8 mouse cellular contexts compared by ENCODE assay signal in the genomic region with DNA sequence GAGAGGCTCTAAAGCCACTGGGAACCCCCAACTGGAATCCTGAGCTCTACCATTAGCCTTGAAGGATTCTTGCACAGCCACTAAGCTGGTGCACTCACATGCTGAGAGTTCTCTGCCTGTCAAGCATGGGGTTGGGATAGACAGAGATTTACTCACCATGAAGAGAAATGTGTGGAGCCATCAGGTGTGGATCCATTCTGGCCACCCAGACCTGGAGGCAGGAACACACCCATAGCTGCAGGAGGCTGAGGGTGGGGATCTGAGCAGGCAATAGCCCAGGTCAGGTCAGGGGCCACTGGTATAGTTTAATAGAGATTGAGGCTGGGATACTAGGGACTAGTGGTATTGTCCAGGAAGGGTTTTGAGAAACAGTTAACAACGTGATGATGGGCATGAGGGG. TPM values are rescaled to one million over a fixed set of nuclear protein-coding genes. Genes with fewer than 3 reads are reported as not detected.
DNase-seq lines count a peak whose midpoint lies in the region; ATAC-seq and TF ChIP-seq lines count a peak whose summit lies in the region.

No protein-coding gene starts in this region.

- H3K27ac ChIP-seq in left cerebral cortex, adult 2 months: peak overlapping the region; percentile 90
- H3K27ac ChIP-seq in embryonic facial prominence, embryonic 13.5 days: peak overlapping the region; percentile 100
- H3K27ac ChIP-seq in hindbrain, embryonic 11.5 days (ENCODE audit: low read depth, low read length): peak overlapping the region; percentile 100
- peak overlapping the region; percentile 100 for H3K27ac ChIP-seq in liver, postnatal 0 days (ENCODE audit: low read depth)

- 4% methylated on average over 1 of the region's 1 CpGs for WGBS in embryonic facial prominence, embryonic 13.5 days
- WGBS in hindbrain, embryonic 11.5 days: 7% methylated on average over 1 of the region's 1 CpGs
- 0% methylated on average over 1 of the region's 1 CpGs for WGBS in liver, postnatal 0 days (ENCODE audit: insufficient replicate concordance)

- intact Hi-C loops in left cerebral cortex, adult 2 months (cut with DNase I): no loop called here
- intact Hi-C loops in left cerebral cortex, postnatal 25 days (cut with DNase I): no loop called here

- no peak for TF ChIP-seq CTCF in left cerebral cortex, adult 2 months (IDR thresholded peaks at IDR 0.05)
- no peak for TF ChIP-seq CTCF in liver, postnatal 0 days (IDR thresholded peaks at IDR 0.05; ENCODE audit: low read depth)

- TF ChIP-seq EP300 in liver, postnatal 0 days (IDR thresholded peaks at IDR 0.05; ENCODE audit: low read depth): no peak

- peak overlapping the region; percentile 87 for H3K4me3 ChIP-seq in left cerebral cortex, adult 2 months
- peak overlapping the region; percentile 94 for H3K4me3 ChIP-seq in embryonic facial prominence, embryonic 13.5 days
- H3K4me3 ChIP-seq in hindbrain, embryonic 11.5 days (ENCODE audit: low read depth, low read length): peak overlapping the region; percentile 88
- peak overlapping the region; percentile 98 for H3K4me3 ChIP-seq in liver, postnatal 0 days (ENCODE audit: low read depth, low read length)

- no peak for ATAC-seq in embryonic facial prominence, embryonic 13.5 days (ENCODE audit: insufficient number of reproducible peaks, insufficient read depth, low FRiP score, low TSS enrichment, low read depth)
- ATAC-seq in hindbrain, embryonic 11.5 days (ENCODE audit: low FRiP score): no peak; the same call in 1 of the 2 replicates
- ATAC-seq in liver, postnatal 0 days: no peak

- peaks cover 25% of the 10 kb centered on the region for H3K4me1 ChIP-seq in embryonic facial prominence, embryonic 13.5 days
- peaks cover 4% of the 10 kb centered on the region; the same call in 1 of the 2 replicates for H3K4me1 ChIP-seq in hindbrain, embryonic 11.5 days (replicated peaks; ENCODE audit: control insufficient read depth, insufficient read depth, low read length)
- H3K4me1 ChIP-seq in liver, postnatal 0 days (ENCODE audit: insufficient read depth): peaks cover 40% of the 10 kb centered on the region

- peaks cover 38% of the 10 kb centered on the region for H3K36me3 ChIP-seq in embryonic facial prominence, embryonic 13.5 days
- no peaks in the 10 kb centered on the region for H3K36me3 ChIP-seq in hindbrain, embryonic 11.5 days (ENCODE audit: control insufficient read depth, insufficient read depth, low read length)
- H3K36me3 ChIP-seq in liver, postnatal 0 days (replicated peaks; ENCODE audit: insufficient read depth, low read length): peaks cover 20% of the 10 kb centered on the region

- DNase-seq in left cerebral cortex, adult 2 months (ENCODE audit: extremely low spot score in 1 of 2, low spot score in 2 of 2): no peak
- DNase-seq in left cerebral cortex, adult 11 months (ENCODE audit: low spot score): no peak
- no peak for DNase-seq in hindbrain, embryonic 11.5 days (ENCODE audit: low spot score)
- no peak for DNase-seq in liver, postnatal 0 days
- DNase-seq in spleen, postnatal 36 days (ENCODE audit: low spot score in 2 of 2): peak; percentile 12 to 20
- DNase-seq in left cerebral cortex, postnatal 25 days (ENCODE audit: low spot score in 2 of 2): no peak
- DNase-seq in retina, embryonic 14.5 days (ENCODE audit: low spot score): no peak

- no peaks in the 10 kb centered on the region for H3K9me3 ChIP-seq in embryonic facial prominence, embryonic 13.5 days
- H3K9me3 ChIP-seq in hindbrain, embryonic 11.5 days (ENCODE audit: control insufficient read depth, low read length): no peaks in the 10 kb centered on the region
- H3K9me3 ChIP-seq in liver, postnatal 0 days (ENCODE audit: low read length): no peaks in the 10 kb centered on the region

- H3K27me3 ChIP-seq in embryonic facial prominence, embryonic 13.5 days: no peaks in the 10 kb centered on the region
- H3K27me3 ChIP-seq in hindbrain, embryonic 11.5 days (ENCODE audit: control insufficient read depth, insufficient read depth, low read length): no peaks in the 10 kb centered on the region
- no peaks in the 10 kb centered on the region for H3K27me3 ChIP-seq in liver, postnatal 0 days (ENCODE audit: insufficient read depth, low read length)

- peak overlapping the region; percentile 89 for H3K9ac ChIP-seq in embryonic facial prominence, embryonic 13.5 days
- H3K9ac ChIP-seq in hindbrain, embryonic 11.5 days (ENCODE audit: low read depth, low read length): peak overlapping the region; percentile 68
- peak overlapping the region; percentile 83 for H3K9ac ChIP-seq in liver, postnatal 0 days (replicated peaks)

- H3K4me2 ChIP-seq in embryonic facial prominence, embryonic 13.5 days: peak overlapping the region; percentile 86
- H3K4me2 ChIP-seq in hindbrain, embryonic 11.5 days (replicated peaks; ENCODE audit: low read depth, low read length): peak overlapping the region; percentile 88
- peak overlapping the region; percentile 81 for H3K4me2 ChIP-seq in liver, postnatal 0 days (ENCODE audit: low read depth, low read length)

RNA-seq across cellular contexts. Expression of a gene that starts 0.8 kb away (rescaled TPM):
- 100 to 1,000 TPM; 154 to 159 TPM for total RNA-seq in left cerebral cortex, adult 2 months (2021)
- 437 and 448 TPM in 2 replicates for polyA plus RNA-seq in embryonic facial prominence, embryonic 13.5 days (2015; fragmentation: Nextera tagmentation; extraction: Ambion mirVana)
- 270 and 295 TPM in 2 replicates for polyA plus RNA-seq in hindbrain, embryonic 11.5 days (2014; fragmentation: Nextera tagmentation; extraction: Ambion mirVana)
- polyA plus RNA-seq in liver, postnatal 0 days (2015; fragmentation: Nextera tagmentation; extraction: Ambion mirVana): 163 and 165 TPM in 2 replicates
- total RNA-seq in left cerebral cortex, postnatal 25 days (2021): 100 to 1,000 TPM; 165 to 175 TPM

RNA-seq across cellular contexts. Expression of a gene that starts 0.8 kb away (rescaled TPM):
- 10 to 100 TPM; 29.3 to 35.4 TPM for total RNA-seq in left cerebral cortex, adult 2 months (2021)
- polyA plus RNA-seq in embryonic facial prominence, embryonic 13.5 days (2015; fragmentation: Nextera tagmentation; extraction: Ambion mirVana): 31.5 and 34.2 TPM in 2 replicates
- 31.0 and 35.0 TPM in 2 replicates for polyA plus RNA-seq in hindbrain, embryonic 11.5 days (2014; fragmentation: Nextera tagmentation; extraction: Ambion mirVana)
- 14.8 and 16.3 TPM in 2 replicates for polyA plus RNA-seq in liver, postnatal 0 days (2015; fragmentation: Nextera tagmentation; extraction: Ambion mirVana)
- 10 to 100 TPM; 33.2 to 34.6 TPM for total RNA-seq in left cerebral cortex, postnatal 25 days (2021)

RNA-seq across cellular contexts. Expression of a gene that starts 8.5 kb away (rescaled TPM):
- total RNA-seq in left cerebral cortex, adult 2 months (2021): 10 to 100 TPM; 32.1 to 38.0 TPM
- 12.5 and 15.3 TPM in 2 replicates for polyA plus RNA-seq in embryonic facial prominence, embryonic 13.5 days (2015; fragmentation: Nextera tagmentation; extraction: Ambion mirVana)
- polyA plus RNA-seq in hindbrain, embryonic 11.5 days (2014; fragmentation: Nextera tagmentation; extraction: Ambion mirVana): 20.5 and 23.8 TPM in 2 replicates
- polyA plus RNA-seq in liver, postnatal 0 days (2015; fragmentation: Nextera tagmentation; extraction: Ambion mirVana): 10.9 and 13.5 TPM in 2 replicates
- total RNA-seq in left cerebral cortex, postnatal 25 days (2021): 10 to 100 TPM; 31.1 to 35.0 TPM

RNA-seq across cellular contexts. Expression of a gene that starts 14.9 kb away (rescaled TPM):
- total RNA-seq in left cerebral cortex, adult 2 months (2021): 100 to 1,000 TPM; 122 to 130 TPM
- polyA plus RNA-seq in embryonic facial prominence, embryonic 13.5 days (2015; fragmentation: Nextera tagmentation; extraction: Ambion mirVana): 48.9 and 50.1 TPM in 2 replicates
- 64.5 and 66.4 TPM in 2 replicates for polyA plus RNA-seq in hindbrain, embryonic 11.5 days (2014; fragmentation: Nextera tagmentation; extraction: Ambion mirVana)
- polyA plus RNA-seq in liver, postnatal 0 days (2015; fragmentation: Nextera tagmentation; extraction: Ambion mirVana): 7.7 and 9.5 TPM in 2 replicates
- total RNA-seq in left cerebral cortex, postnatal 25 days (2021): 100 to 1,000 TPM; 113 to 121 TPM

RNA-seq across cellular contexts. Expression of a gene that starts 33.5 kb away (rescaled TPM):
- 10 to 100 TPM; 90.0 to 94.1 TPM for total RNA-seq in left cerebral cortex, adult 2 months (2021)
- 775 and 811 TPM in 2 replicates for polyA plus RNA-seq in embryonic facial prominence, embryonic 13.5 days (2015; fragmentation: Nextera tagmentation; extraction: Ambion mirVana)
- polyA plus RNA-seq in hindbrain, embryonic 11.5 days (2014; fragmentation: Nextera tagmentation; extraction: Ambion mirVana): 821 and 840 TPM in 2 replicates
- 3,657 and 3,917 TPM in 2 replicates for polyA plus RNA-seq in liver, postnatal 0 days (2015; fragmentation: Nextera tagmentation; extraction: Ambion mirVana)
- 100 to 1,000 TPM; 104 to 106 TPM for total RNA-seq in left cerebral cortex, postnatal 25 days (2021)

Comparison
In these comparisons a context has a peak if more than half of its experiments do, and no peak if none do; other contexts are left out.
1. DNase-seq: peak in spleen, postnatal 36 days (2 of 2); none in left cerebral cortex, adult 2 months (0 of 2), left cerebral cortex, adult 11 months (single experiment), hindbrain, embryonic 11.5 days (single experiment), liver, postnatal 0 days (single experiment), left cerebral cortex, postnatal 25 days (0 of 2) and retina, embryonic 14.5 days (single experiment).
2. Peak in every context shown above with its lines, with median percentiles within 50 percentile points of each other: H3K27ac ChIP-seq, H3K4me3 ChIP-seq, H3K4me2 ChIP-seq and H3K9ac ChIP-seq.